Mouse (Mus musculus): ENCODE data around the gene Irx1. TPM values are rescaled to one million over a fixed set of nuclear protein-coding genes. Genes with fewer than 3 reads are reported as not detected.
A peak's percentile ranks its signal among the peaks of the same experiment; 100 is the strongest.

Gene Irx1
- polyA plus RNA-seq, 1 experiment from 2014 or later = 8.9 TPM

GRCm38 (mm10) chr13:71966631-71967030, 3.1 kb upstream of the Irx1 start:
- H3K4me2 ChIP-seq (ENCODE audit: low read length) = no peak overlapping the region
- H3K4me1 ChIP-seq (replicated peaks; ENCODE audit: insufficient read depth, low read length) = peaks cover 11% of the 10 kb centered on the region; the same call in 1 of the 2 replicates
- no peak overlapping the region for H3K4me3 ChIP-seq (replicated peaks; ENCODE audit: low read depth, low read length)
- H3K27me3 ChIP-seq (ENCODE audit: insufficient read depth, low read length) = peaks cover 80% of the 10 kb centered on the region
- no peaks in the 10 kb centered on the region for H3K36me3 ChIP-seq (ENCODE audit: insufficient read depth, low read length)
- H3K27ac ChIP-seq = no peak overlapping the region
- no peak for ATAC-seq (replicated peaks; ENCODE audit: low FRiP score, low read depth)
- no peak for TF ChIP-seq CTCF (IDR thresholded peaks at IDR 0.05; ENCODE audit: low read depth)
- no peaks in the 10 kb centered on the region for H3K9me3 ChIP-seq (replicated peaks; ENCODE audit: low read length)
- no peak for DNase-seq (ENCODE audit: low spot score)
- WGBS = 26% methylated on average over 2 of the region's 2 CpGs
- no peak overlapping the region for H3K9ac ChIP-seq (ENCODE audit: low read depth, low read length)

- TF ChIP-seq CTCF (IDR thresholded peaks at IDR 0.05; ENCODE audit: low read depth) = peak; percentile 52; the same call in 1 of the 2 replicates
- peaks cover 88% of the 10 kb centered on the region for H3K27me3 ChIP-seq (ENCODE audit: insufficient read depth, low read length)
- H3K4me1 ChIP-seq (replicated peaks; ENCODE audit: insufficient read depth, low read length) = peaks cover 11% of the 10 kb centered on the region; the same call in 1 of the 2 replicates
- H3K36me3 ChIP-seq (ENCODE audit: insufficient read depth, low read length) = no peaks in the 10 kb centered on the region
- no peaks in the 10 kb centered on the region for H3K9me3 ChIP-seq (replicated peaks; ENCODE audit: low read length)
- no peak overlapping the region for H3K27ac ChIP-seq
- no peak for DNase-seq (ENCODE audit: low spot score)
- no peak overlapping the region for H3K9ac ChIP-seq (ENCODE audit: low read depth, low read length)
- peak overlapping the region; percentile 61 for H3K4me2 ChIP-seq (ENCODE audit: low read length)
- 1% methylated on average over 13 of the region's 13 CpGs for WGBS
- ATAC-seq (replicated peaks; ENCODE audit: low FRiP score, low read depth) = 0 out of 2 replicates have a peak, but pooled peaks have one; percentile 44
- H3K4me3 ChIP-seq (replicated peaks; ENCODE audit: low read depth, low read length) = peak overlapping the region; percentile 43; the same call in 1 of the 2 replicates
Measured at GRCm38 (mm10) chr13:71964366-71964765, 843 bp upstream of the Irx1 start.

- no peaks in the 10 kb centered on the region for H3K36me3 ChIP-seq (ENCODE audit: insufficient read depth, low read length)
- peak overlapping the region; percentile 43 for H3K4me3 ChIP-seq (replicated peaks; ENCODE audit: low read depth, low read length)
- no peaks in the 10 kb centered on the region for H3K9me3 ChIP-seq (replicated peaks; ENCODE audit: low read length)
- ATAC-seq (replicated peaks; ENCODE audit: low FRiP score, low read depth) (peak; percentile 40; the same call in 1 of the 2 replicates), DNase-seq (ENCODE audit: low spot score) (no peak)
- peak overlapping the region; percentile 61 for H3K4me2 ChIP-seq (ENCODE audit: low read length)
- H3K9ac ChIP-seq (ENCODE audit: low read depth, low read length) = peak overlapping the region; percentile 58
- H3K27me3 ChIP-seq (ENCODE audit: insufficient read depth, low read length) = peaks cover 90% of the 10 kb centered on the region
- 1% methylated on average over 53 of the region's 55 CpGs for WGBS
- H3K4me1 ChIP-seq (replicated peaks; ENCODE audit: insufficient read depth, low read length) = peaks cover 11% of the 10 kb centered on the region; the same call in 1 of the 2 replicates
- TF ChIP-seq CTCF (IDR thresholded peaks at IDR 0.05; ENCODE audit: low read depth) = no peak
- H3K27ac ChIP-seq = peak overlapping the region; percentile 42
Measured at GRCm38 (mm10) chr13:71962661-71963355, 715 bp downstream of the Irx1 start.

GRCm38 (mm10) chr13:71961891-71962660, 1.4 kb downstream of the Irx1 start:
- H3K4me2 ChIP-seq (ENCODE audit: low read length) = peak overlapping the region; percentile 61; the same call in 1 of the 2 replicates
- H3K4me3 ChIP-seq (replicated peaks; ENCODE audit: low read depth, low read length) = peak overlapping the region; percentile 43
- no peaks in the 10 kb centered on the region for H3K9me3 ChIP-seq (replicated peaks; ENCODE audit: low read length)
- ATAC-seq (replicated peaks; ENCODE audit: low FRiP score, low read depth) (no peak), DNase-seq (ENCODE audit: low spot score) (peak; percentile 25)
- TF ChIP-seq CTCF (IDR thresholded peaks at IDR 0.05; ENCODE audit: low read depth) = no peak
- 0 out of 2 replicates have a peak overlapping the region, but pooled peaks have one; percentile 42 for H3K27ac ChIP-seq
- H3K27me3 ChIP-seq (ENCODE audit: insufficient read depth, low read length) = peaks cover 90% of the 10 kb centered on the region
- no peaks in the 10 kb centered on the region for H3K36me3 ChIP-seq (ENCODE audit: insufficient read depth, low read length)
- 2% methylated on average over 25 of the region's 25 CpGs for WGBS
- peak overlapping the region; percentile 58; the same call in 1 of the 2 replicates for H3K9ac ChIP-seq (ENCODE audit: low read depth, low read length)
- H3K4me1 ChIP-seq (replicated peaks; ENCODE audit: insufficient read depth, low read length) = peaks cover 11% of the 10 kb centered on the region; the same call in 1 of the 2 replicates

- no peaks in the 10 kb centered on the region for H3K9me3 ChIP-seq (replicated peaks; ENCODE audit: low read length)
- H3K9ac ChIP-seq (ENCODE audit: low read depth, low read length) = no peak overlapping the region
- DNase-seq (ENCODE audit: low spot score) = no peak
- H3K4me3 ChIP-seq (replicated peaks; ENCODE audit: low read depth, low read length) = peak overlapping the region; percentile 20; the same call in 1 of the 2 replicates
- H3K27ac ChIP-seq = no peak overlapping the region
- peaks cover 89% of the 10 kb centered on the region for H3K27me3 ChIP-seq (ENCODE audit: insufficient read depth, low read length)
- 0 out of 2 replicates have a peak overlapping the region, but pooled peaks have one; percentile 35 for H3K4me2 ChIP-seq (ENCODE audit: low read length)
- ATAC-seq (replicated peaks; ENCODE audit: low FRiP score, low read depth) = no peak
- H3K36me3 ChIP-seq (ENCODE audit: insufficient read depth, low read length) = no peaks in the 10 kb centered on the region
- peaks cover 11% of the 10 kb centered on the region; the same call in 1 of the 2 replicates for H3K4me1 ChIP-seq (replicated peaks; ENCODE audit: insufficient read depth, low read length)
- no peak for TF ChIP-seq CTCF (IDR thresholded peaks at IDR 0.05; ENCODE audit: low read depth)
- WGBS = 11% methylated on average over 9 of the region's 9 CpGs
Measured at GRCm38 (mm10) chr13:71960846-71961735, 2.4 kb downstream of the Irx1 start.

Measured in kidney, postnatal 0 days (tissue).